Mouse (Mus musculus) hematopoietic multipotent progenitor cell, adult 10-12 weeks (in vitro differentiated cells): ENCODE measurements around the gene Olfr1299. TPM values are rescaled to one million over a fixed set of nuclear protein-coding genes. Genes with fewer than 3 reads are reported as not detected.

Experiments
- polyA plus RNA-seq: library from polyadenylated mRNA; stranded (reverse); fragments of >175 nt; gene quantifications from 2 replicates; pipeline ENCODE4 v1.2.3, GENCODE M21; 2012; ENCODE audit warnings: low replicate concordance

Olfr1299 gene
- polyA plus RNA-seq, result not detected in 2 replicates

GRCm38 (mm10) chr2:111661119-111661518 is at the start of gene Olfr1299:
Gene Olfr1299, plus strand, starts transcription at chr2:111661419.

GRCm38 (mm10) chr2:111626397-111626796 is 34.8 kb upstream of the Olfr1299 start, which contains the start of gene Olfr1297:
Gene Olfr1297, minus strand, starts transcription at chr2:111626497.

GRCm38 (mm10) chr2:111649101-111649500 is 12.1 kb upstream of the Olfr1299 start, which contains the start of gene Olfr1298:
Gene Olfr1298, minus strand, starts transcription at chr2:111649201.

Other genes starting within 250 kb of the Olfr1299 start
- gene Olfr1286, start 238.3 kb upstream of the Olfr1299 start, polyA plus RNA-seq, result not detected in 2 replicates
- gene Olfr1287, start 212.3 kb upstream of the Olfr1299 start, polyA plus RNA-seq, result 0.21 TPM in 1 of 2 replicates, not detected in the other
- not detected in 2 replicates for gene Olfr1288, start 187.3 kb upstream of the Olfr1299 start, polyA plus RNA-seq
- gene Olfr1289, start 180.6 kb upstream of the Olfr1299 start, polyA plus RNA-seq, result not detected in 2 replicates
- gene Olfr1290, start 167.6 kb upstream of the Olfr1299 start, polyA plus RNA-seq, result not detected in 2 replicates
- not detected in 2 replicates for gene Olfr1291-ps1, start 164.2 kb upstream of the Olfr1299 start, polyA plus RNA-seq
- gene Olfr1293-ps, start 136.2 kb upstream of the Olfr1299 start, polyA plus RNA-seq, result not detected in 2 replicates
- gene Olfr1294, start 121.1 kb upstream of the Olfr1299 start, polyA plus RNA-seq, result not detected in 2 replicates
- gene Olfr1295, start 91.7 kb upstream of the Olfr1299 start, polyA plus RNA-seq, result not detected in 2 replicates
- gene Olfr1297, start 34.9 kb upstream of the Olfr1299 start, polyA plus RNA-seq, result not detected in 2 replicates
- gene Olfr1298, start 12.2 kb upstream of the Olfr1299 start, polyA plus RNA-seq, result not detected in 2 replicates
- not detected in 2 replicates for gene Olfr1301, start 89.6 kb downstream of the Olfr1299 start, polyA plus RNA-seq
- not detected in 2 replicates for gene Olfr1302, start 116.0 kb downstream of the Olfr1299 start, polyA plus RNA-seq
- not detected in 2 replicates for gene Olfr1303, start 158.9 kb downstream of the Olfr1299 start, polyA plus RNA-seq
- not detected in 2 replicates for gene Olfr1305, start 215.7 kb downstream of the Olfr1299 start, polyA plus RNA-seq